Mouse (Mus musculus) thymus, postnatal 0 days (tissue): ENCODE data around the gene Vmn1r224. TPM values are rescaled to one million over a fixed set of nuclear protein-coding genes. Genes with fewer than 3 reads are reported as not detected.
A peak's percentile ranks its signal among the peaks of the same experiment; 100 is the strongest.

ENCODE experiments used
- DNase-seq: peaks from one replicate; pipeline ENCODE4 v3.0.0-alpha.2; 2015; ENCODE audit warnings: low spot score
- polyA plus RNA-seq: library from polyadenylated mRNA; unstranded; fragments of >200 nt; fragmentation: Nextera tagmentation; extraction: Ambion mirVana; gene quantifications from 2 replicates; pipeline ENCODE4 v1.2.1, GENCODE M21; 2015

Vmn1r224 gene
- not detected in 2 replicates for polyA plus RNA-seq

DNA sequence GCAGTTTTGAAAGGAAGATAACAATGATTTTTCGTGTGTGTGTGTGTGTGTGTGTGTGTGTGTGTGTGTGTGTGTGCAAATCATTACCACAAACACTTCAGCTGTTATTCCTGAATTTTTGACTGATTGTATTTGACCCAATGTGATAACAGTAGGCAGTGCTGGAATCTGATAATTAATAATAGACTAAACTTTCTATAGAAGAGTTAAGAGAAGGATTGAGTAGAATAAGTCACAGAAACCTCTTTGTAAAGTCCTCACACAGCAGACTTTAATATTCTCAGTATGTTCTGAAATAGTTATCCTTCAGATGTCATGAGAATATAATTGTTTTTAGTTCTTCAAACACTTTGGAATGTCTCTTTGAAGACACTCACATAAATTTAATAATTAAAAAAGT lies at the start of gene Vmn1r224:
TSS of gene Vmn1r224 (plus strand) at position 301 of the 400 bp plus-strand sequence.
- DNase-seq, result no peak

DNA sequence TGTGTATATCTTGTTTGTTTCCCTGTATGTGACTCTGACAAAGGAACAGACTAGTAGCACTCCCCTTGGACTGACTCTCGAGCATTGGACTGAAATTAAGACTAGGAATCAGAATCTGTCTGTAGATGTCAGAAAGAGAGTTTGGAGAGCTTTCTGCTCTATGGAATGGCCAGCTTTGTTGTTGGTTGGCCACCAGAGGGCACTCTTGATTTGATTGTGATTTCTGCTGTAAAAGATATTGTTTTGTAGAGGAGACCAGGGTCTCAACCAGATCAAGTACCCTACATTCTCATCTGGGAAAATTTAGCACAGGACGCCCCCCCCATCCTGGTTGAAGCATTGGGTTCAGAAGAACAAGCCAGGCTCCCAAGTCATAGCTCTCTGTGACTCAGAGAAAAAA lies 14.8 kb upstream of the Vmn1r224 start:
- no peak for DNase-seq

DNA sequence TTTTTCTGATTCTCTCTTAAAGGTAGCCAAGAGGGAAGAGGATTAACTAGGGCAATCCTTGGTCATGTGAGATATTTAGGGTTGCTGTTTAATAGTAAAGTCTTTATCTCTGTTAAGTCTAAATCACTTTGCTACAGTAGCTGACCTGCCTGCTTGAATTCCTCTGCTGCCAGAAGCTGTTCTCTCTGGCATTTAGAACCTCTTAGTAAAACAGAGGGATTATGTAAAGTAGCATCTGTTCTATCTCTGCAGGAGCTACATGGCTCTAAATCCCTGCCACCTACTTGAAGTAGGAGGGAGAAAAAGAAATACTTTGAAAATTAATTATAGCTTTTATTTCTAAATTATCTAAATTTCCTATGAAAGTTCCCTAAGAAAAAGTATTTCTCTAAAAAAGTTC lies 25.3 kb downstream of the Vmn1r224 start:
- DNase-seq, result no peak

DNA sequence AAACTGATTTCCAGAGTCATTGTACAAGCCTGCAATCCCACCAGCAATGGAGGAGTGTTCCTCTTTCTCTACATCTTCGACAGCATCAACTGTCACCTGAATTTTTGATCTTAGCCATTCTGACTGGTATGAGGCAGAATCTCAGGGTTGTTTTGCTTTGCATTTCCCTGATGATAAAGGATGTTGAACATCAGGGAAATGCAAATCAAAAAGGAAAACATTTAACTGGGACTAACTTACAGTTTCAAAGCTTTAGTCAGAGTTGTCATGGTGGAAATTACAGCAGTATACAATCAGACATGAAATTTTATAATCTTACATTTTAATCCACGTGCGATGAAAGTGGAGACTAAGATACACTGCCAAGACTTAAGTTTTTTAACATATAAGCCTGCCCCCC lies 59.4 kb downstream of the Vmn1r224 start:
- peak; percentile 50 for DNase-seq

Other genes starting within 250 kb of the Vmn1r224 start
- not detected in 2 replicates for gene Fpr-rs6, start 231.0 kb upstream of the Vmn1r224 start, polyA plus RNA-seq
- gene Vmn2r105, start 179.1 kb upstream of the Vmn1r224 start, polyA plus RNA-seq, result not detected in 2 replicates
- gene Vmn2r106, start 128.6 kb upstream of the Vmn1r224 start, polyA plus RNA-seq, result not detected in 2 replicates
- gene Vmn2r107, start 68.9 kb upstream of the Vmn1r224 start, polyA plus RNA-seq, result not detected in 2 replicates
- not detected in 2 replicates for gene Vmn2r108, start 67.2 kb downstream of the Vmn1r224 start, polyA plus RNA-seq
- not detected in 2 replicates for gene Vmn1r225, start 84.0 kb downstream of the Vmn1r224 start, polyA plus RNA-seq
- gene Vmn2r109, start 150.6 kb downstream of the Vmn1r224 start, polyA plus RNA-seq, result not detected in 2 replicates
- gene Vmn2r110, start 182.3 kb downstream of the Vmn1r224 start, polyA plus RNA-seq, result 0.03 and 0.04 TPM in 2 replicates
- not detected in 2 replicates for gene Fpr-rs3, start 210.7 kb downstream of the Vmn1r224 start, polyA plus RNA-seq